Mouse (Mus musculus) heart, embryonic 14.5 days (tissue): Measurements from ENCODE around the gene Slc7a11. TPM values are rescaled to one million over a fixed set of nuclear protein-coding genes. Genes with fewer than 3 reads are reported as not detected.

Experiments
- ATAC-seq: fragments of 200-750 bp; cut with Nextera tagmentation; 2 replicates; pipeline ENCODE4 v1.8.0; 2017; ENCODE audit warnings: low read depth, moderate TSS enrichment; ENCODE audit not compliant: insufficient number of reproducible peaks, insufficient read depth, low FRiP score
- H3K27ac ChIP-seq, 2 experiments: fragments of 200-500 bp in 1 of 2; fragments of 300-500 bp in 1 of 2; sonication (generic) in 1 of 2; replicated peaks in 1 of 2; 2 replicates each; pipeline ENCODE4 v1.5.1; 2012 to 2014; ENCODE audit warnings: low read depth in 2 of 2, low read length in 2 of 2, control low read depth in 1 of 2, mild to moderate bottlenecking in 1 of 2, mixed read lengths in 1 of 2; ENCODE audit not compliant: control insufficient read depth in 1 of 2, insufficient read depth in 1 of 2
- H3K27me3 ChIP-seq: fragments of 300-500 bp; sonication (generic); 2 replicates; pipeline ENCODE4 v1.6.1; 2014; ENCODE audit warnings: mild to moderate bottlenecking, low read length, control low read depth; ENCODE audit not compliant: control insufficient read depth, insufficient read depth
- H3K36me3 ChIP-seq: fragments of 300-500 bp; sonication (generic); 2 replicates; pipeline ENCODE4 v1.6.1; 2014; ENCODE audit warnings: mild to moderate bottlenecking, control low read depth, low read length, mixed read lengths; ENCODE audit not compliant: control insufficient read depth, insufficient read depth
- H3K4me1 ChIP-seq, 2 experiments: fragments of 200-500 bp in 1 of 2; fragments of 300-500 bp in 1 of 2; sonication (generic) in 1 of 2; 2 replicates each; pipeline ENCODE4 v1.6.1; 2012 to 2014; ENCODE audit warnings: low read length in 2 of 2, control low read depth in 1 of 2, mixed read lengths in 1 of 2; ENCODE audit not compliant: control insufficient read depth in 2 of 2, insufficient read depth in 2 of 2
- H3K4me2 ChIP-seq: fragments of 300-500 bp; sonication (generic); 2 replicates; pipeline ENCODE4 v1.6.1; 2014; ENCODE audit warnings: mild to moderate bottlenecking, low read length
- H3K4me3 ChIP-seq, 2 experiments: fragments of 200-500 bp in 1 of 2; fragments of 300-500 bp in 1 of 2; sonication (generic) in 1 of 2; 2 replicates each; pipeline ENCODE4 v1.5.1; 2012 to 2014; ENCODE audit warnings: low read length in 2 of 2, mild to moderate bottlenecking in 2 of 2, control low read depth in 1 of 2, low read depth in 1 of 2, moderate library complexity in 1 of 2; ENCODE audit not compliant: control insufficient read depth in 1 of 2, insufficient read depth in 1 of 2
- H3K9ac ChIP-seq: fragments of 300-500 bp; sonication (generic); 2 replicates; pipeline ENCODE4 v1.6.1; 2014; ENCODE audit warnings: mild to moderate bottlenecking, low read length
- H3K9me3 ChIP-seq: fragments of 300-500 bp; sonication (generic); 2 replicates; pipeline ENCODE4 v1.6.1; 2016; ENCODE audit warnings: low read length, control low read depth; ENCODE audit not compliant: control insufficient read depth
- whole genome bisulfite sequencing: fragments of 180-500 bp; shearing (Covaris S2); extraction: QIAGEN DNeasy Blood & Tissue Kit; methylation state at CpG from one replicate; pipeline ENCODE4 v1.1.7; 2014; 5-methylcytosine and 5-hydroxymethylcytosine counted together
- polyA plus RNA-seq: library from polyadenylated mRNA; unstranded; fragments of >200 nt; fragmentation: Nextera tagmentation; extraction: Ambion mirVana; gene quantifications from 2 replicates; pipeline ENCODE4 v1.2.1, GENCODE M21; 2014

Gene Slc7a11
- polyA plus RNA-seq, 1 experiment from 2014 or later, result 0.16 TPM

DNA sequence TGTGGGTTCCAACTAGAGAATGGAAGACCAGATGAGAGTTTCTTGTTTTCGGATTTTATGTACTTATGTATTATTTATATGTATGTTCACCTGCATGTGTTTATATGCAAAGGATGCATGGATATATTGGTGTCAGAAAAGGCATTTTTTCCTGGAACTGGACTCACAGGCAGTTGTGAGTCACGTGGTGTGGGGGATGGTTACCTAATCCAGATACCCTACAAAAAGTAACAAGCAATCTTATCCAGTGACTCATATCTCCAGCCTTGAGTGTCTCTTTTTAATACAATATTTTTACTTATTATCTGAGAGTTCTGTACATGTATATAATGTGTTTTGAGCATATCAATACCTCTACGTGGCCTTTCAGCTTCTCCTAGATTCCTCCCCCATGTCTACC, 469.4 kb downstream of the Slc7a11 start:
- Histone ChIP-seq H3K27me3 (no peaks in the 10 kb centered on the region), H3K4me1 (no peaks in the 10 kb centered on the region), H3K9me3 (0 out of 2 replicates have a peak, but pooled peaks cover 1% of the 10 kb centered on the region), H3K9ac (no peak overlapping the region), H3K4me2 (no peak overlapping the region), H3K27ac (no peak overlapping the region), H3K36me3 (no peaks in the 10 kb centered on the region), H3K4me3 (no peak overlapping the region)
- no peak for ATAC-seq
- WGBS, result 75% methylated on average over 3 of the region's 3 CpGs

DNA sequence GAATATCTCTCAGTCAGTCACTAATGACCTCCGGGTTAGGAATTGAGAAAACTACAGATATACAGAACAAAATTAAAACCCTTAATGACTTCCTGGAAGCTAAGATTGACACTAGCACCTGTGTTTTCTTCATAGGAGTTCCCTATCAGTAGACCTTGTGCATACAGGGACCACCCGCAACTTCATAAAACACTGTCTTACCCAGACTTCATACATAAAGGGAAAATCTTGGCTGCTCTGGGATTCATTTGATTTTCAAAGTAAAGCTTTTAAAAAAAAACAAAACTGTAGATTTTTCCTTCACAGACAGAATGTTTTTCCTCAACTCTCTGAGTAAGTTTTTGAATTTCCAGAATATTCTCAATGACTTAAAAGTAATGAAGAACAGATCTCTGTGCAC, 477.8 kb downstream of the Slc7a11 start:
- Histone ChIP-seq H3K9ac (no peak overlapping the region), H3K4me3 (no peak overlapping the region), H3K27ac (no peak overlapping the region), H3K4me1 (no peaks in the 10 kb centered on the region), H3K9me3 (0 out of 2 replicates have a peak, but pooled peaks cover 2% of the 10 kb centered on the region), H3K4me2 (no peak overlapping the region), H3K36me3 (no peaks in the 10 kb centered on the region), H3K27me3 (no peaks in the 10 kb centered on the region)
- WGBS, result 81% methylated on average over 2 of the region's 2 CpGs
- ATAC-seq, result no peak

DNA sequence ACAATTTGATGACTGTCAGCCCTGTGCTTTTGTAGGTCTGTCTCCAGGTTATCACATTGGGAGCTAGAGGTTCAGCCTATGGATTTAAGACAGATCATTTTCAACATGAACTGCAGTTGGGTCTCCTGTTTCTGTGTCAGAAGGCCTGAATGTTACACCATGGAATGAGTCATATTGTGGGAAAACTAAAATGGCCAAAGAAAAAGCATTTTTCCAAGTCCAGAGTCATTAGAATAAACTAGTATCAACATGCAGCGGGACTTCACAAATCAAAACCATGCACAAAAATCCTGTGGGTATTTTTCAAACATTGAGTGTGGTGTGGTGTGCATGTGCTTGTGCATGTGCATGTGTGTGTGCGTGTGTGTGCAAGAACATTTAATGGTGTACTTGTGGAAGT, 482.8 kb downstream of the Slc7a11 start:
- no peak overlapping the region for H3K27ac ChIP-seq
- no peaks in the 10 kb centered on the region for H3K9me3 ChIP-seq
- H3K36me3 ChIP-seq, result no peaks in the 10 kb centered on the region
- no peak overlapping the region for H3K9ac ChIP-seq
- ATAC-seq, result no peak
- H3K27me3 ChIP-seq, result no peaks in the 10 kb centered on the region
- H3K4me3 ChIP-seq, result no peak overlapping the region
- H3K4me1 ChIP-seq, result no peaks in the 10 kb centered on the region
- no peak overlapping the region for H3K4me2 ChIP-seq
- WGBS, result 88% methylated on average over 2 of the region's 2 CpGs

DNA sequence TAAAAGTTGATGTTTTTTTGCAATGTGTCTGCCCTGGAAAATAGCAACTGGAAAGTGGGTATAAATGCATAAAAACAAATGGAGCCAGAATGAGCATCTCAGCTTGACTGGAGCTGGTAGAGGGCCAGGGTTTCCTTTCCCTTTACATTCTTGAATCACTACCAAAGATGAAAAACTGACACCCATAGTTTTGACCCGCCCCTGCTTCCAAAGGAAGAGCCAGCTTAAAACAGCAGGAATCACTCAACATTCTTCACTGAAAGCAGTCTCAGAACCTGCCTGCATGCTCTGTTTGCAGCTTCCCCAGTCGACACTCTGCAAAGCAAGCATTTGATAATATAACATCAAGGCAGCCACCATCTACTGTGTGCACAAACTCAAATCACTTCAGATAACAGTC, 496.6 kb downstream of the Slc7a11 start:
- no peak overlapping the region for H3K4me3 ChIP-seq
- H3K9ac ChIP-seq, result no peak overlapping the region
- no peaks in the 10 kb centered on the region for H3K36me3 ChIP-seq
- WGBS, result 15% methylated on average over 2 of the region's 2 CpGs
- no peak overlapping the region for H3K4me2 ChIP-seq
- ATAC-seq, result no peak
- no peak overlapping the region for H3K27ac ChIP-seq
- peaks cover 0 to 3% of the 10 kb centered on the region in 2 experiments; a peak in 1 of 4 replicates for H3K4me1 ChIP-seq
- H3K27me3 ChIP-seq, result no peaks in the 10 kb centered on the region
- H3K9me3 ChIP-seq, result no peaks in the 10 kb centered on the region

DNA sequence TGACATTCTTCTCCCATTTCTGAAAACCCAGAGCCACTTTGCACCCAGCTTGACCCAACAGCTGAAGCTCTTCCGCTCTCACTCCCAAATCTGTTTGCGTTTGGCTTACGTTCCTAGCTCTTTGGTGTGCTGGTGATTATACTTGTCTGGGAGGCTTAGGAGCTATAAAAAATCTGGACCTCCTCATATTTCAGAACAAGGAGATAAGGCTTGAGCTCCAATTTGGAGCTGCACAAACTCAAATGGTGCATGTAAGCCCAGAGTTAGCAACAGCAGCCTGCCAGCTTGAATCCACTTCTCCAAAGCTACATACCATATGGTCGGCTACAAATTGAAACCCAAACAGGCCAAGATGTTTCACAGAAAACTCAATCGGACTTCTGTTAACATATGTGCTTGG, 498.6 kb downstream of the Slc7a11 start:
- Histone ChIP-seq H3K27me3 (no peaks in the 10 kb centered on the region), H3K4me3 (no peak overlapping the region), H3K27ac (no peak overlapping the region; a peak in 1 of 4 replicates), H3K9me3 (no peaks in the 10 kb centered on the region), H3K36me3 (no peaks in the 10 kb centered on the region), H3K9ac (no peak overlapping the region), H3K4me2 (no peak overlapping the region), H3K4me1 (peaks cover 0 to 3% of the 10 kb centered on the region in 2 experiments; a peak in 1 of 4 replicates)
- no peak for ATAC-seq
- WGBS, result 42% methylated on average over 5 of the region's 5 CpGs

DNA sequence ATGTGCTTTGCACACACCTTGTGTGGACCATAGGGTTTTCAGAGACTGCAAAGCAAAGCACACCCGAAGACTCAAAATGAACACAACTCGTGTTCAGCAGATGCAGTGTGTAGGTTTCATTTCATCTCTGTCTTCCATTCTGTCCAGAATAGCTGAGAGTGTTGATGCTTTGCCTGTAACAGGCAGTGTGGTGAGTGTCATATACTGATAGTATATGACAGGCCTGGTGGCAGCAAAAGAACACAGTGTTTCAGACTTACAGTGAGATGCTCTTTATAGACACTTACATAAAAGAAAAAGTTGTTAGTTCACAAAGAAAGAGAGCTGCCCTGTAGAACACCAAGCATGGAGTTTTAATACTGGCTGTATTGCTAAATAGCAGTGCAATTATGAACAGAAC, 505.8 kb downstream of the Slc7a11 start:
- H3K4me2 ChIP-seq, result no peak overlapping the region
- ATAC-seq, result no peak
- 17% methylated on average over 2 of the region's 2 CpGs for WGBS
- H3K4me1 ChIP-seq, result peaks cover 0 to 3% of the 10 kb centered on the region in 2 experiments; a peak in 1 of 4 replicates
- H3K4me3 ChIP-seq, result no peak overlapping the region
- H3K36me3 ChIP-seq, result no peaks in the 10 kb centered on the region
- H3K27me3 ChIP-seq, result no peaks in the 10 kb centered on the region
- no peak overlapping the region for H3K27ac ChIP-seq
- no peak overlapping the region for H3K9ac ChIP-seq
- H3K9me3 ChIP-seq, result no peaks in the 10 kb centered on the region

DNA sequence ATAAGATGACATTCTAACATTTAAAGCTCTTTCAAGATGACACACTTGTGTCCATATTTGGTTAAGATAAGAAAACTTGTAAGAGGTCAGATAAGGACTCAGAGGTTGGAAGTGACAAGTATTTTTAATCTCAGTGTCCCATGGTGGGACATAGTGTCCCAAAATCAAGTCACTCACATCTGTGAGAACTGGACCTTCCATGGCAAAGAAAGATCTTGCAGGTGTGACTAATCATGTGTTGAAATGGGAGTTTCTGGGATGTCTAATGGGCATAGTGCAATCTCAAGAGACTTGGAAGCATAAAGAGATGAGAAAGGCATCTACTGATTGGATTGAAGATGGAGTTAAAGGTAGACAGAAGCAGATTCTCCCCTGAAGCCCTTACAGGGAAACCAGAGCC, 513.9 kb downstream of the Slc7a11 start:
- no peak overlapping the region for H3K27ac ChIP-seq
- no peak overlapping the region for H3K4me2 ChIP-seq
- no peaks in the 10 kb centered on the region for H3K27me3 ChIP-seq
- no peaks in the 10 kb centered on the region for H3K4me1 ChIP-seq
- no peaks in the 10 kb centered on the region for H3K36me3 ChIP-seq
- no peaks in the 10 kb centered on the region for H3K9me3 ChIP-seq
- no peak overlapping the region for H3K4me3 ChIP-seq
- ATAC-seq, result no peak
- H3K9ac ChIP-seq, result no peak overlapping the region

DNA sequence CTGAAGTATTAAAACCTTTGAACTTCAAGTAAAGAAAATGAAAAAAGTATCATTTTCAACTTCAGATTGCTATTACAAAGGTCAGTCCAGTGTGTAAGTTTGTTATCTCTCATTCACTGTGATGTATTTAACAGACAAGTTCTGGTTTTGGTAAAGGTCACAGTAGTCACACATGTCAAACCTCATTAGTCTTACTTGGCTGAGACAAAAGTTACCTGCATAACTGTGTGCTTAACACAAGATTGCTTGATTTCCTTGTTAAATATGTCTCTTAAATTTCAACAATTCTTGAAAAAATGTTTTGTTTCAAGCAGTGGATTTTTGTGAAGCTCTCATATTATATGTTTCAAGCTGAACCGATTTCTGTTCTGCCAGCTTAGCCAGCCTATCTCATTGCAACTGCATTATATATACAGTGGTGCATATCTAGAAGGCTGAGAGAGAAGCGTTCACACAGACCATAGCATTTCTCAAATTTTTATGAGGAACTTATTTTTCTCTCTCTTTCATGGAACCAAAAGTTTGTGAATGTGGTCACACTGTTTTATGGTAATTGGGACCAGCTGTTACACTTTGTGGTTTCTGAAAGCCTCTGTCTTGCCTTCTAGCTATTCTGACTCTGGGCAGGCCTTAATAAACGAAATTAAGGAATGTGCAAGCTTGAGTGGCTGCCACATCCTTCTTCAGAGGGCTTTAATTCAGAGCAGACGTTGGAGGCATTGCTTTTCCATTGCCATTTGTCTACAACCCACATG, 514.7 kb downstream of the Slc7a11 start:
- Histone ChIP-seq H3K9me3 (no peaks in the 10 kb centered on the region), H3K4me1 (no peaks in the 10 kb centered on the region), H3K27me3 (no peaks in the 10 kb centered on the region), H3K27ac (no peak overlapping the region), H3K36me3 (no peaks in the 10 kb centered on the region), H3K9ac (no peak overlapping the region), H3K4me3 (no peak overlapping the region), H3K4me2 (no peak overlapping the region)
- ATAC-seq, result no peak
- 51% methylated on average over 4 of the region's 4 CpGs for WGBS
